Mouse (Mus musculus): ENCODE results near the gene Ybx1. TPM values are rescaled to one million over a fixed set of nuclear protein-coding genes. Genes with fewer than 3 reads are reported as not detected.

Gene Ybx1
- total RNA-seq, 2 experiments from 2014 or later = 784 to 817 TPM

DNA sequence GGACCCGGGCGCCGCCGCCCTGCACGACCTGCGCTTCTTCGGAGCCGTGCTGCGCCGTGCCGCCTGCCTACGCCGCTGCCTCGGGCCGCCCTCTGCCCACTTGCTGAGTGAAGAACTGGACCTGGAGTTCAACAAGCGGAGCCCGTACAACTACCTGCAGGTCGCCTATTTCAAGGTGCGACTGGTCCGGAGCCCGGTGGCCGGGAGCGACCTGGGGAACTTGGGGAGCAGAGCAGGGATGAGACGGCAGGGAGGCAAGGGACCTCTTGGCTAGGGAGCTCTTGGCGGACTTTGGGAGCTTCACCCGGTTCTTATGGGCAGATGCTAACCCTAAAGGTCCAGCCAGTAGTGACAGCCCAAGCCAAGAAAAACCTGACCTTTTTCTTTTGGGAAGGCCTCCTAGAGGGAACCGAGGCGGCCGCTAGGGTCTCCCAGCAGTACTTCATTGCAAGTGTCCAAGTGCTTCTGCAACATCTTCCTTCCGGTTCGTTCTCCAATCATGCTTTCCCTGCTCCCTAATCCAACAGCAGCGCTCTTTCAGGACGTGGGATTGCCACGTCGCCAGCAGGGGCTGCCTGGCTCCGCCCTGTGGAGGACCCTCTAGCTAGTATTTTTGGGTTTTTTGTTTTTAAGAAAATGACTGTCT, 61.0 kb downstream of the Ybx1 start:
- peak; percentile 59 for DNase-seq

DNA sequence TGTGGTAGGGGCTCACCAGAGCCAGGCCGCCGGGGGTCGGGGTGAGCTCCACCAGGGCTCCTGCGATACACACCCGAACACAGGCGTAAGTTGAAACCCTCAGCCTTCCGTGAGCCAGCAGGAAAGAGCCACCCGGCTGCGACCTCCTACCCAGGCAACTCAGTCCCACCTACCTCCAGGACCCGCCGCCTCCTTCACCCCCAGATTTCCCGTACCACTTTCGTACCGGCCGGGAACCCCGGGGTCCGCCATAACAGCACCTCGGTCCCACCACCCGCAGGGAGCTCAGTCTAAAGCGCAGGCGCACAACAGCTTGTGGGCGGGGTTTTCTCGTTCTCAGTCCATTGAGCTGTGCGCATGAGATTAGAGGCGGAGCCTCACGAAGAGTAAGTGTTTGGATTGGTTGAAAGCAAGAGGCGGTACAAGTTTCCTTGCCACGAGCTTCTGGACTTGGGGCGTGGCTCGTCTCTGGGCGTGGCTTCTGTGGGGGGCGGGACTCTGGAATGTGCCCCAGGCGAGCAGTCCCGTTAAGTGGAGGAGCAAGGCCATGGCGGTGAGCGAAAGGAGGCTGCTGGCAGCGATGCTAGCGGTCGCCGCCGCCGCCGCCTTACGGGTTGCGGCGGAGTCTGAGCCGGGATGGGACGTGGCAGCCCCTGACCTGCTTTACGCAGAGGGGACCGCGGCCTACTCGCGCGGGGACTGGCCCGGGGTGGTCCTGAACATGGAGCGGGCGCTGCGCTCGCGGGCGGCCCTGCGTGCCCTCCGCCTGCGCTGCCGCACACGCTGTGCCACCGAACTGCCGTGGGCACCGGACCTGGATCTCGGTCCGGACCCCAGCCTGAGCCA, 61.8 kb downstream of the Ybx1 start, which contains the start of the genes AU022252 and P3h1:
TSS of gene AU022252 (minus strand) at position 303 of the 846 bp plus-strand sequence.
TSS of gene P3h1 (plus strand) at position 506 of the 846 bp plus-strand sequence.
- peak; percentile 99 for DNase-seq

Other genes starting within 250 kb of the Ybx1 start
- gene Slc2a1, start 185.9 kb downstream of the Ybx1 start, total RNA-seq (2021) = 10 to 100 TPM; 15.2 to 16.2 TPM
- gene Zfp691, start 120.4 kb downstream of the Ybx1 start, total RNA-seq (2021) = 10 to 100 TPM; 13.2 to 17.7 TPM
- under 1 TPM; 0.21 to 0.32 TPM for gene Ermap, start 104.6 kb downstream of the Ybx1 start, total RNA-seq (2021)
- 10 to 100 TPM; 42.8 to 43.2 TPM for gene Svbp, start 99.3 kb downstream of the Ybx1 start, total RNA-seq (2021)
- gene Tmem269, start 76.4 kb downstream of the Ybx1 start, total RNA-seq (2021) = not detected
- gene AU022252, start 61.9 kb downstream of the Ybx1 start, total RNA-seq (2021) = 10 to 100 TPM; 19.9 to 21.0 TPM
- gene P3h1, start 61.7 kb downstream of the Ybx1 start, total RNA-seq (2021) = 10 to 100 TPM; 25.1 to 27.2 TPM
- gene Cldn19, start 39.2 kb downstream of the Ybx1 start, total RNA-seq (2021) = 1 to 10 TPM in 1 of 2 experiments, under 1 TPM in 1; 0.17 to 1.2 TPM
- 10 to 100 TPM; 18.4 to 23.0 TPM for gene Ppih, start 25.9 kb upstream of the Ybx1 start, total RNA-seq (2021)
- 1 to 10 TPM in 1 of 2 experiments, under 1 TPM in 1; 0.99 to 1.4 TPM for gene Ccdc30, start 120.9 kb upstream of the Ybx1 start, total RNA-seq (2021)
- 10 to 100 TPM; 12.2 to 12.4 TPM for gene Ppcs, start 127.8 kb upstream of the Ybx1 start, total RNA-seq (2021)
- gene Zmynd12, start 128.2 kb upstream of the Ybx1 start, total RNA-seq (2021) = not detected
- gene Rimkla, start 198.0 kb upstream of the Ybx1 start, total RNA-seq (2021) = 1 to 10 TPM; 4.3 to 5.8 TPM
- gene Foxj3, start 242.4 kb upstream of the Ybx1 start, total RNA-seq (2021) = 10 to 100 TPM; 51.3 to 53.5 TPM
- 1 to 10 TPM; 7.1 to 7.5 TPM for gene Frg2f1, start 244.9 kb upstream of the Ybx1 start, total RNA-seq (2021)